Mouse (Mus musculus) urinary bladder, adult 2 months (tissue): Measurements from ENCODE around the gene Stambp. TPM values are rescaled to one million over a fixed set of nuclear protein-coding genes. Genes with fewer than 3 reads are reported as not detected.

Source experiments
- DNase-seq: peaks from one replicate; pipeline ENCODE4 v3.0.0; 2022; ENCODE audit warnings: low spot score
- polyA plus RNA-seq: library from polyadenylated mRNA; depleted of rRNA; stranded (reverse); fragments of >200 nt; gene quantifications from 2 replicates; pipeline ENCODE4 v1.2.3, GENCODE M21; 2012; rRNA removed

The Stambp gene
- polyA plus RNA-seq, 1 experiment, result 28.4 TPM

DNA sequence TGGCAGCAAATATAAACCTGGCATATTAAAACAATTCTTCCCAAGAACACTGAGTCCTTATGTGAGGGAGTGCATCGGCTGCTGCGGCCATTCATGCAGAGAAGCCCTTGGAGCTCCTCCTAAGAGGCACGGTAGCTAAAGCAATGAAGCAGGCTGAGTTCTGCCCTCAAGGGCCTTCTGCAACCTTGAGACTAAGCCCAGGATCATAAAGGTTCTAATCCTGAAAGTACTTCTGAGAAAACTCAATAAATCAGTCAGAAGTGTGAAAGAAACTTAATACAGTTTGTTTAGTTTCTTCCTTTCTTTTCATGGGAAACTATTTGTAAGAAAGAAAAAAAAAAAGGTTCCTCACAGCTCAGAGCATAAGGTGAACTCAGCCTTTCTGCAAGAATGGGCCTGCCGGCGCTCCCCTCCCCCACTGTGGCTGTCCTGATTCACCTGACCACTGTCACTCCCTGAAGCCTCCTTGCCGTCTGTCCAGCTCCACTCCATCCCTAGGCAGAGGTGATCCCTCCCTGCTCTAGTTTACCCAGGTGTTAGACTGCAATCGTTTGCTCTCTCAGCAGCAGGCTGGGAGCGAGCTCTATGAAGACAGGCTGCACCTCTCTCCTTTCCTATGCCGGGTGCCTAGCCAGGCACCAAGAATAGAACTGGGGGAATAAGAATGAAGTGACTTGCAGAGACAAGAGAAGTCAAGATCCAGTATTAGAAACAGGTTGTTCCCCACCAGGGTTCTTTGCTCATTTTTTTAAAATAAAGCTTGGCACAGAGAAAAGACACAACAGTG is 70.8 kb downstream of the Stambp start:
- DNase-seq, result no peak

DNA sequence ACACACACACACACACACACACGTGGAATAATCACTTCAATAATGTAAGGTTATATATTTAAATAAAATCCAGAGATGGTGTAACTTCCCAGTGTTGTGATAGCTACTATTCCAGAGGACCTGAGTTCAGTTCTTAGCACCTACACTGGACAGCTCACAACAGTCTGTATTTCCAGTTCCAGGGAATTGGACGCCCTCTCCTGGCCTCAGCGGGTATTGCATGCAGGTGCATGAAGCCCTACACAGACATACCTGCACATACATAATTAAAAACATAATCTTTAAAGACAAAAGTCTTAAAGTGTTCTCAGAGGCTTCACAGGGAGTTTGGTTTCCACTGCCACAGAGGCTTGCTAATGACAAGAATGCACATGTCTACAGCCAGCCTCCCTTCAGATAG is 72.1 kb downstream of the Stambp start:
- DNase-seq, result no peak

DNA sequence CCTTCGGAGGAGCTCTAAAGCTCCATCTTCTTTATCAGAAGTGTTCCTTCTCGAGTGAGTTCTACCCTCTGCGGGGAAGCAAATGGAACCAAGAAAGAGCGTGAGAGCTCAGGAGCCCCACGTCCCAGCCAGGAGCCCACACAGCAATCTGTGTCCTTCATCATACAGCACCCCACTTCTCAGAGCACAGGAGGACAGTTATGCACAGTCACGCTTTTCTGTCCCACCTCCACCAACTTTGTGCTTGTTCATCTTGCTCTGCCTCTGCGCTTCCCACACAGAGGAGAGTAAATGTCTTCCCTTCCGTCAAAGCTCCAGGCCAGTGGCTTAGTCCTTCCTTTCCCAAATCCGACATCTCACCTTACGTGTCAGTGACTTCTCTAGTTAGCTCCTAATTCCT is 73.5 kb downstream of the Stambp start:
- no peak for DNase-seq

DNA sequence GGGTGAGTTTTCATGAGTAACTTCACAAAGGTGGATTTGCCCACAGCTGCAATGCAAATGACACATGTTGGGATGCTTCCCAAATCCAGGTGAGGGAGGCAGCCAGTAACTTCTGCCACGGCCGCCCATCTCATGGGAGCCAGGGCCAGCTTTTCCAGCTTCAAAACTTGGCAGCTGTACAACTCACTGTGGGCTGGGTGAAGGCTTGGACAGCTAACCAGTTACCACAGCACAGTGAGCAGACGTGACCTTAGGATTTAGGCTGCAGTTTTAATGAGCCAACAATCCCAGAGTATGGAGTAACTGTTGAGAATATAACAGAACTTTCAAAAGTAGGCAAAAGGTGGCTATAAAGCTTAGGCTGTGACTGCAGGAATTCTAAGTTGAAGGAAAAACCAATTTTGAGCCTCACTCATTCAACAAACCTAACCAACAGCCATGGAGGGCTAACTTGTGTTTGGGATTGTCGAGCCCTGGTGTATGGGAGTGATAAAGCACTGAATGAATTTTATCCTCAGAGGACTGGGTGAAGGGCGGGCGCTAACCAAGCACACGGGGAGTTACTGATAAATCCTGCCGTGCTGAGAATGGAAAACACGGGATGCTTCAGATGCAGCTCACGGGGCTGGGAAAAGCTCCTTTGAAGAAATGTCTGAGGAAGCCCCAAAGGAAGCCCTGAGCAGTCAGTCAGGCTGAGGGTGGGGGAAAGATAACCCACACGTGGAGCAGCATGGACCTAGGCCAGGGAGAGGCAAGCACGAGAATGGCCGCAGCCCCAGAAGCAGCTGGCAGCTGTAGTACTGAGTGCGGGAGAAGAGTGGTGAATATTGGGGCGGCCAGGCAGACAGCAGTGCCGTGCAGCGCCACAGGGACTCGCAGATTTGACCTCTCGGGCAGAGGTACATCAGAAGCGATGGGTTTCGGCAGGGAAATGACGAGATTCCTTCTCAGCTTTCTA is 75.5 kb downstream of the Stambp start:
- no peak for DNase-seq

DNA sequence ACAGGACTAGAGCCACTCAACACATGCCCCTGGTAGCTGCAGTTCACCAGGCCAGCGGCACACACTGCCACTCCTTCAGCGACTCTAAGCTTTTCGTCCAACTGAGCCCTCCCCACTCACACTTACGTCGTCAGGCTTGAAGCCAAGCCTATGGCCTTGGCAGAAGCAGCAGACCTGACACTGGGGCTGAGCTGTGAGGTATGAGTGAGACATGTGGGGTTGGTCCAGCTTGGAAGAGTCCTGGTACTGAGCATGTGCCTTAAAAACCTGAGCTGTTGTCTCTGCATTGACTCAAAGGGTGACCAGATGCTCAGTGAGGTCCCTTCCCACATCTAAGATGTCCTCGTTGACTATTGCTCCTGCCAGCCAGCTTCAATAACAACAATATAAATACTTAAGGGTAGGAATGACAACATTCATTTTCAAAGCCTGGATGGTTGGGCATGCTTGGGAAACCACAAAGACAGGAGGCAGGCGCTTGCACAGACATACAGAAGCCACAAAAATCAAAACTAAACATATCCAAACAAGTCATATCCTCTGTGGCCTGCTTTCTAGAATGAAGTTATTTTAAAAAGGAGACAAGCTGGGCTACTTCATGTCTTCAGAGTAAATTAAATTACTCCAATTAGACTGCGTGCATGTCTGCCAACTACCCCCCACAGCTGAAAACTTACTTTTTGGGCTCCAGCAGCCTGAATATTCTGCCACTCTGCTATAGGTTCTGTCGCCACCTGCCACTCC is 76.3 kb downstream of the Stambp start:
- DNase-seq, result no peak

Other genes starting within 250 kb of the Stambp start
- gene Mthfd2, start 246.8 kb downstream of the Stambp start, polyA plus RNA-seq, result 3.2 and 4.4 TPM in 2 replicates
- 55.1 and 57.1 TPM in 2 replicates for gene Mob1a, start 246.7 kb downstream of the Stambp start, polyA plus RNA-seq
- gene Bola3, start 223.6 kb downstream of the Stambp start, polyA plus RNA-seq, result 57.9 and 67.0 TPM in 2 replicates
- gene Tet3, start 113.6 kb downstream of the Stambp start, polyA plus RNA-seq, result 9.4 and 14.4 TPM in 2 replicates
- gene Dguok, start 65.8 kb downstream of the Stambp start, polyA plus RNA-seq, result 79.1 and 106 TPM in 2 replicates
- 8,061 and 9,269 TPM in 2 replicates for gene Actg2, start 36.5 kb downstream of the Stambp start, polyA plus RNA-seq
- gene Clec4f, start 83.5 kb upstream of the Stambp start, polyA plus RNA-seq, result not detected in 2 replicates
- gene Cd207, start 105.1 kb upstream of the Stambp start, polyA plus RNA-seq, result not detected in 2 replicates
- gene Vax2, start 138.5 kb upstream of the Stambp start, polyA plus RNA-seq, result 0.06 TPM in 1 of 2 replicates, not detected in the other
- gene Atp6v1b1, start 170.3 kb upstream of the Stambp start, polyA plus RNA-seq, result not detected in 2 replicates
- not detected in 2 replicates for gene Ankrd53, start 189.9 kb upstream of the Stambp start, polyA plus RNA-seq
- gene Tex261, start 203.1 kb upstream of the Stambp start, polyA plus RNA-seq, result 52.7 and 56.9 TPM in 2 replicates
- 40.8 and 50.9 TPM in 2 replicates for gene Nagk, start 222.3 kb upstream of the Stambp start, polyA plus RNA-seq